Mouse (Mus musculus) stomach, postnatal 0 days (tissue): ENCODE data around the gene Lrtm1.

Experiments used
- CTCF ChIP-seq: IDR thresholded peaks from 2 replicates; pipeline ENCODE4 v1.5.1; 2016; ENCODE audit warnings: antibody characterized with exemption, low read depth, mild to moderate bottlenecking, moderate library complexity
- EP300 ChIP-seq: optimal IDR thresholded peaks from 2 replicates; pipeline ENCODE3; 2016; ENCODE audit warnings: antibody characterized with exemption

GRCm38 (mm10) chr14:29031858-29032395, 13.9 kb downstream of the Lrtm1 start:
- TF ChIP-seq CTCF, result no peak
- no peak for TF ChIP-seq EP300
